Mouse (Mus musculus) embryonic facial prominence, embryonic 10.5 days (tissue): ENCODE data around the gene Nkiras1. TPM values are rescaled to one million over a fixed set of nuclear protein-coding genes. Genes with fewer than 3 reads are reported as not detected.
A peak's percentile ranks its signal among the peaks of the same experiment; 100 is the strongest.
"Not testable (repeated sequence)": the region's sequence is repeated elsewhere in the genome, so short reads cannot be mapped to it uniquely, and the experiment has no call there.

Experiments used
- DNase-seq: peaks from one replicate; pipeline ENCODE4 v3.0.0-alpha.2; 2017; ENCODE audit warnings: low spot score
- H3K27ac ChIP-seq: fragments of 300-500 bp; sonication (generic); replicated peaks from 2 replicates; pipeline ENCODE4 v1.5.1; 2016; ENCODE audit warnings: mild to moderate bottlenecking
- H3K27me3 ChIP-seq: fragments of 300-500 bp; sonication (generic); replicated peaks from 2 replicates; pipeline ENCODE4 v1.6.1; 2016; ENCODE audit warnings: low read depth, mild to moderate bottlenecking; ENCODE audit not compliant: poor library complexity, severe bottlenecking
- H3K36me3 ChIP-seq: fragments of 300-500 bp; sonication (generic); replicated peaks from 2 replicates; pipeline ENCODE4 v1.6.1; 2016; ENCODE audit warnings: mild to moderate bottlenecking, moderate library complexity
- H3K4me1 ChIP-seq: fragments of 300-500 bp; sonication (generic); 2 replicates; pipeline ENCODE4 v1.6.1; 2016
- H3K4me3 ChIP-seq: fragments of 300-500 bp; sonication (generic); 2 replicates; pipeline ENCODE4 v1.5.1; 2016; ENCODE audit warnings: mild to moderate bottlenecking, moderate library complexity
- H3K9me3 ChIP-seq: fragments of 300-500 bp; sonication (generic); 2 replicates; pipeline ENCODE4 v1.6.1; 2016; ENCODE audit warnings: mild to moderate bottlenecking
- WGBS: fragments of 180-500 bp; shearing (Covaris S2); methylation state at CpG from one replicate; pipeline ENCODE4 v1.1.7; 2016; 5-methylcytosine and 5-hydroxymethylcytosine counted together
- polyA plus RNA-seq: library from polyadenylated mRNA; unstranded; fragments of >200 nt; fragmentation: Nextera tagmentation; extraction: Ambion mirVana; gene quantifications from 2 replicates; pipeline ENCODE4 v1.2.1, GENCODE M21; 2016

The Nkiras1 gene
- polyA plus RNA-seq, 1 experiment from 2014 or later, result 11.6 TPM

DNA sequence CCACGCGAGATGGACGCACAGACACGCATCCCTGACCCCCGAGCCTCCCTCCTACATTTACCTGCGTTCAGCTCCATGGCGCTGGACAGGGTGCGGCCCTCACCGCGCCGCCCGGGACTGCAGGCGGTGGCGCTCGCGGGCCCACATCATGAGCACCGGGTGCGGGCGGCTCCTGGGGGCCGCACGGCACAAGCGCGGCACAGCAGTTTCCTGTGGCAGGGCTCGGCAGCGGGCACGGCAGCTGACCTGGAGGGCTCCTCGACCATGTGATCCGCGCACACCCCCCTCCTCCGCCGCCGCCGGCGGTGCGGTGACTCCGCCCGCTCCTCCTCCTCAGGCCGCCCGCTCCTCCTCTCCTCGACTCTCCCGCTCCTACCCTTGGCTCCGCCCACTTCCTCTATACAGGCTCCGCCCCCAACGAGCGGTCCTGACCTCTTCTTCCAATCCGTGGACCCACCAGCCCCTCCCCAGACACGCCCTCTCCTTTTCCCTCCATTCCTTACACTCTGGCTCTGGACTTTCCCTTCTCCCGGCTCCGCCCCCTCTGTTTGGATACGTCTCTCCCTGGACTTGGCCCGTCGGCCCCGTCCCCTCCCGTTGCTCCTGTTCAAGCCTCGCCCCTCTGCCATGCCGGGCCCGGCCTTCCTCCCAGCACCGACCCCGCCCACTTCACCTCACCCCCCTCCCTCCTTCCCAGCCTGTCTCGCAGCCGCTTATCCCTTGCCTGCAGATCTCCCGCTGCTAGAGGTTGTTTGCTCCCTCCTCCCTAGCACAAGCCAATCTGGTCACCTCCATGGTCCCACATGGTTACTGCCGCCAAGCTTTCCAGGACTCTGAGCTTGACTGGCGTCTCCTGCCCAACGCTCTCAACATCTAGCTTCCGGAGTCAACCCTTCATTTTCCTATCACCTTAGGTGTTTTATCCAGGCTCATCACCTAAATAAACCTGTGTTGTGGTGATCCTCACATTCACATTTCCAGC lies 31.9 kb upstream of the Nkiras1 start, which contains the start of gene Nr1d2:
Gene Nr1d2 (minus strand): TSS at position 378 of the 982 bp plus-strand sequence.
- H3K4me1 ChIP-seq, result peaks cover 17% of the 10 kb centered on the region
- H3K27me3 ChIP-seq, result no peaks in the 10 kb centered on the region
- 0 out of 2 replicates have a peak, but pooled peaks cover 6% of the 10 kb centered on the region for H3K9me3 ChIP-seq
- peak within 1 kb of the TSS; percentile 89 for H3K27ac ChIP-seq
- peak; percentile 99 for DNase-seq
- H3K4me3 ChIP-seq, result peak within 1 kb of the TSS; percentile 81
- WGBS, result under 1% methylated on average over 61 of the region's 66 CpGs
- H3K36me3 ChIP-seq, result no peaks in the 10 kb centered on the region

DNA sequence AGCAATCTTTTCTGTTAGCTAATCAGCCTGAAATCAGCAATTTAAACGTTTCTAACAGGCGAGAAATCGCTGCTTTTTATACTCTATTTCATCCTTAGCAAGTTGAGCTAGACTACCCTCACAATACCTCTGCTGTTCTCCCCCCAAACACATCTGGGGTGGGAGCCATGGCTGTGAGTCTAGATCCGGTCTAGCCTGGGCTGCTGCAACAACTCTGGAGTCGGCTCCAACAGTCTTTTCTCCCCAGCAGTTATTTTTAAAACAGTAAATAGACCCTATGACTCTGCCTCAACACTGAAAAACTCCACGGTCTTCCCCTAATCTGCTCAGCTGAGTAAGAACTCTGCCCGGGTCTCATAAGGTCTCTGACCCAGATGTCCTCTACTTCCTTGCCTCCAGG lies 30.8 kb upstream of the Nkiras1 start:
- DNase-seq, result no peak
- H3K36me3 ChIP-seq, result no peaks in the 10 kb centered on the region
- H3K9me3 ChIP-seq, result 0 out of 2 replicates have a peak, but pooled peaks cover 6% of the 10 kb centered on the region
- H3K4me3 ChIP-seq, result no peak overlapping the region
- WGBS, result 55% methylated on average over 7 of the region's 7 CpGs
- peaks cover 11% of the 10 kb centered on the region for H3K4me1 ChIP-seq
- H3K27ac ChIP-seq, result no peak overlapping the region
- no peaks in the 10 kb centered on the region for H3K27me3 ChIP-seq

DNA sequence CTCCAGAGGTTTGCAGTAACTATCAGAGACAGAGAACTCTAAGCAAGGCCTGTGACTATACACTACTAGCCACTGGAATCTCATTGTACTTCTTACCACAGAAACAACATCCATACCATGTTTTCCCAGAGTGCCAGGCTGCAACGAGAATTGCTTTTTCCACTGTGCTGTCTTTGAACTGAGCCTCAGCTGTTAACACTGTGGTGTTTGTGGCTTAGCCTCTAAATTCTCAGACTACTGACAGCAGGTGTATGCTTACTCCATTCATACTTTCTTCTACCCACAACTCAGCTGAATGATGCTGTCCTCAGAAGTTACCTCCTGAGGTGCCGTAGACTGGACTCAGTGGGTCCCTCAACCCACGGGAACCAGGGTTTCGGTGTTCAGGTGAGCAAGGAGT lies 29.1 kb upstream of the Nkiras1 start:
- H3K9me3 ChIP-seq, result 0 out of 2 replicates have a peak, but pooled peaks cover 6% of the 10 kb centered on the region
- H3K36me3 ChIP-seq, result no peaks in the 10 kb centered on the region
- no peaks in the 10 kb centered on the region for H3K27me3 ChIP-seq
- H3K4me1 ChIP-seq, result peaks cover 11% of the 10 kb centered on the region
- WGBS, result 89% methylated on average over 4 of the region's 4 CpGs
- no peak overlapping the region for H3K27ac ChIP-seq
- DNase-seq, result no peak
- no peak overlapping the region for H3K4me3 ChIP-seq

DNA sequence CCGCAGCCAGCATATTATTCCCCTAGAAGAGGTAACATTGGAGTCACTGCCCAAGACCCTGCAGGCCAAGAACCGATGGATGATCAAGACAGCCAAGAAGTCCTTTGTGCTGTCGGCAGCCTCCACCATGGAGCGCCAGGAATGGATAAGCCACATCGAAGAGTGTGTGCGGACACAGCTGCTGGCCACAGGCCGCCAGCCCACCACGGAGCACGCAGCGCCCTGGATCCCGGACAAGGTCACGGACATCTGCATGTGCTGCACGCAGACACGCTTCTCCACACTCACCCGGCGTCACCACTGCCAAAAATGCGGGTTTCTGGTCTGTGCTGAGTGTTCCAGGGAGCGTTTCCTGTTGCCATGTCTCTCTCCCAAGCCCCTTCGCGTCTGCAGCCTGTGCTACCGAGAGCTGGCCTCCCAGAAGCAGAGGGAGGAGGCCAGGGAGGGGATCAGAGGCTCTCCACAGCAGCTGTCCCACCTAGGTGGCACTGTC lies 28.3 kb upstream of the Nkiras1 start:
- no peak overlapping the region for H3K27ac ChIP-seq
- 0 out of 2 replicates have a peak, but pooled peaks cover 6% of the 10 kb centered on the region for H3K9me3 ChIP-seq
- WGBS, result 89% methylated on average over 21 of the region's 21 CpGs
- no peaks in the 10 kb centered on the region for H3K36me3 ChIP-seq
- H3K27me3 ChIP-seq, result no peaks in the 10 kb centered on the region
- H3K4me1 ChIP-seq, result peaks cover 5% of the 10 kb centered on the region; the same call in 1 of the 2 replicates
- H3K4me3 ChIP-seq, result no peak overlapping the region
- DNase-seq, result no peak

DNA sequence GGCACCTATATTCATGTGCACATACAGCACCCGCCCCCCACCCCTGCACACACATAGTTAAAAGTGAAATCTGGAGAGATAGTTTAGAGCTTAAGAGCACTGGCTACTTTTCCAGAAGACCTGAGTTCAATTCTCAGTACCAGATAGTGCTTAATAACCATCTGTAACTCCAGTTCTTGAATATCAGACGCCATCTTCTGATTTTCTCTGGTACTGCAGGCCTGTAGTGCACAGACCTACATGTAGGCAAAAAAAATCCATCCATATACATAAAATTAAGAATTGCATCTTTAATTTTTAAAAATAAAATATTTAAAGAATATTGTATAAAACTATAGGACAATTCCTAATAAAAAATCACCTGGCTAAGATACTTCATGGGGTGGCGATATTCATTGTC lies 9.7 kb upstream of the Nkiras1 start:
- Histone ChIP-seq H3K4me3 (no peak overlapping the region), H3K9me3 (no peaks in the 10 kb centered on the region; the same call in 1 of the 2 replicates), H3K4me1 (no peaks in the 10 kb centered on the region), H3K27ac (no peak overlapping the region), H3K36me3 (peaks cover 36% of the 10 kb centered on the region), H3K27me3 (no peaks in the 10 kb centered on the region)
- 86% methylated on average over 3 of the region's 3 CpGs for WGBS
- no peak for DNase-seq

DNA sequence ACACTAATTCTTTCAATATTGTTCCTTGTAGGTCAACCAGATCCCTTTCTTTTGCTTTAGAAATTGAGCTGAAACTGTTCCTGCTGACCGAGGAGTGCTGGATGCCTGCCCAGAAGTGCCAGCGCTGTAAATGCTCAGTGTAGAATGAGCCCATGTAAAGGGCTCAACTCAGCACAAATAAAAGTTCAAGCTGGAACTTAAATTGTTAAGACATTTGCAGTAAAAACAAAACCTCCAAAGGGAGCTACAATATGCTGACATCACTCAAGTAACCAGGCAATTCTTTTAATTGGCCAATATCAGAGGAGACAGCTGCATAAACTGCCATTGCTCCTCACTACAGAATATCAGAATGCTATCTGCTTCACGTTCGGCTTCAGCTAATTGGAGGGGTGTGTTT lies 7.5 kb upstream of the Nkiras1 start:
- WGBS, result 65% methylated on average over 4 of the region's 4 CpGs
- H3K4me3 ChIP-seq, result no peak overlapping the region
- no peaks in the 10 kb centered on the region for H3K27me3 ChIP-seq
- peaks cover 58% of the 10 kb centered on the region for H3K36me3 ChIP-seq
- no peaks in the 10 kb centered on the region for H3K4me1 ChIP-seq
- no peaks in the 10 kb centered on the region; the same call in 1 of the 2 replicates for H3K9me3 ChIP-seq
- H3K27ac ChIP-seq, result no peak overlapping the region
- no peak for DNase-seq

DNA sequence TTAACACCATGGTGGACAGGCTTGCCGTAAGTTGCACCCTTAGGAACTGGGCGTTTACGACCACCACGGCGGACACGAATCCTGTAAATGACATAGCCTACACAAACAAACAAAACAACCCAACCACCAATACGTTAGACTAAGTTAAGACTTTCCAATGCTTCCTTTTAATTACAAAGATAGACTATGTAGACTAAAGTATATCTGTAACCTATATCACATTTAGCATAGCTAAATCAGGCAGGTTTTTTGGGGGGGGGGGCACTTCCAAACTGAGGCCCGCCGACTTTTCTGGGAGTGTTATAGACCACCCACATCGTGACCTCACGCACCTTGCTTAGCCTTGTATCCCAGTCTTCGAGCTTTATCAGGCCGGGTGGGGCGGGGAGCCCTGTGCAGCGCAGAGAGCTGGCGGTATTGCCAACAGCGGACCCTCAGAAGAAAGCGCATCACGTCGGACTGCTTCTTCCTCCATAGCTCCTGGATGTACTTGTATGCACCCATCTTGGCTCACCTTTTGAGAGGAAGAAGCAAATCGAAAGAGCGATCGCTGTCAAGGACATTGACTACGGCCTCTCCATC lies 898 bp upstream of the Nkiras1 start:
- Histone ChIP-seq H3K36me3 (peaks cover 42% of the 10 kb centered on the region), H3K4me3 (peak overlapping the region; percentile 96), H3K27ac (peak overlapping the region; percentile 98), H3K4me1 (peaks cover 10% of the 10 kb centered on the region)
- WGBS, result under 1% methylated on average over 24 of the region's 24 CpGs
- H3K9me3 ChIP-seq, H3K27me3 ChIP-seq: not testable (repeated sequence)
- DNase-seq, result peak; percentile 38

DNA sequence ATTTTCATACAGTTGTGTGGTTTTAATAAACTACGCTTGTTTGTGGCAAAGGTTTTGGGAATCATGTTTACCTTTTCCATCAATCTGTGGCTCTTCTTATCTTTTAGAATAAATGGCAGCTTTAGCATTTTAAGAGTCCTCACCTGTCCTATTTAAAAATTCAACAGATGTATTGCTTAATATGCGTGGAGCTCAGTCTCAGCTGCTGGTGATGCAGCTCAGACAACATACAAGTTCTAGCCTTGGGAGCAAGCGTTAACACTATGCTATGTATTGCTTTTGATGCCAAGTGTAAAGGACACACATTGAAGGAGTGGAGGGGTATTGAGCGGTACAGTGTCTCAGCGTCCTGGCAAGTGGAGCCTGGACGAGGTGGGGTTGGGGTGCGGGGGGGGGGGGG lies 730 bp downstream of the Nkiras1 start:
- WGBS, result 13% methylated on average over 7 of the region's 7 CpGs
- H3K4me1 ChIP-seq, result peaks cover 10% of the 10 kb centered on the region
- DNase-seq, result no peak
- no peak overlapping the region for H3K27ac ChIP-seq
- H3K4me3 ChIP-seq, result peak overlapping the region; percentile 96
- H3K36me3 ChIP-seq, result peaks cover 34% of the 10 kb centered on the region
- H3K9me3 ChIP-seq, result no peaks in the 10 kb centered on the region
- no peaks in the 10 kb centered on the region for H3K27me3 ChIP-seq

DNA sequence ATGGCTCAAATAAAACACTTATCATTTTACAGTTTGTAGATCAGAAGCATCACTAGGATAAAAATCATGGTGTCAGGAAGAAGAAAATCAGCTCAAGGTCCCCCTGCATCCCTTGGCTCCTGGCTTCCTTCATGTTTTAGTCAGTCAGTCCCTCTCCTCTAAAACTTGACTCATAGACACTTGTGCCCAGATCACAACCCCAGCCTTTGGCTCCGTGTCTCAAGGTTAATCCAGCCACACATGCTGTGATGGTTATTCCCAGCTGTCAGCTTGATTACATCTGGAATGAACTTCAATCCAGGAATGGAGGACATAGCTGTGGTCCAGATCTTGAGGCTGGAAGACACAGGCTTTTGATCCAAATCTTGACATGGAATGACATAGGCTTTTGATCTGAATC lies 3.6 kb downstream of the Nkiras1 start:
- Histone ChIP-seq H3K27ac (no peak overlapping the region), H3K4me3 (no peak overlapping the region), H3K4me1 (peaks cover 7% of the 10 kb centered on the region), H3K9me3 (no peaks in the 10 kb centered on the region), H3K36me3 (peaks cover 31% of the 10 kb centered on the region), H3K27me3 (no peaks in the 10 kb centered on the region)
- 78% methylated on average over 1 of the region's 1 CpGs for WGBS
- DNase-seq, result no peak

DNA sequence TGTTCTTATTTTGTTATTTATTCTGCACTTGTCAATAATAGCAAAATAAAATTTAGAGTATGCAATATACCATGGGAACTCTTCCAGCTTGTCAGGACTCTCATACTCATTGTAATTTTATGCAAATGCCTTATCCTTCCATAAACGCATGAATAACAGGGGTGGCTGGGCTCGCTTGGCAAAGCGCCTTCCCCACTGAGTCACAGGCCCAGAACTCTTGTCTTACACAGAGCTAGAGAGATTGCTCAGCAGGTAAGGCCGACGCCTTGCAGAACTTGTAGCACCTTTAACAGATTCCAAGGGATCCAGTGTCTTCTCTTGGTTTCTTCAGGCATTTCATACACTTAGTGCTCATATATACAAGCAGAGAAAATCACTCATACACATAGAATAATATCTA lies 9.4 kb downstream of the Nkiras1 start:
- peaks cover 74% of the 10 kb centered on the region for H3K36me3 ChIP-seq
- no peak for DNase-seq
- H3K4me3 ChIP-seq, result no peak overlapping the region

DNA sequence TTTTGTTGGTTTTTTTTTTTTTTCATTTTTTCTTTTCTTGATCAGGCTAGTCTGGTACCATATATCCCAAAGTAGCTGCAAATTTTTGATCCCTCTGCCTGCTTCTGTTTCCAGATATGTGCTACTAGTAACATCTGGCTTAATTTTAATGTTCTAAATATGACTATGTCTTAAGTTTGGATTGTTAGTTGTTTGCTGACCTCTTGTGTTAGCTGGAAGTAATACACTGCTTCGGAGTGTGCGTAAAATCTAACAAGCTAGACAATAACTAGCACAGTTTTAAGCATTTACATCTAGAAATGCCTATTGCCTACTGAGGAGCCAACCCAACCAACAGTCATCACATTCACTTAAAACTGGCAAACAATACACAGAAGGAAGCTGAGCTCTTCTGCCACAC lies 13.6 kb downstream of the Nkiras1 start:
- Histone ChIP-seq H3K27me3 (no peaks in the 10 kb centered on the region), H3K27ac (no peak overlapping the region), H3K4me1 (0 out of 2 replicates have a peak, but pooled peaks cover 3% of the 10 kb centered on the region), H3K36me3 (peaks cover 53% of the 10 kb centered on the region), H3K4me3 (no peak overlapping the region), H3K9me3 (no peaks in the 10 kb centered on the region)
- DNase-seq, result no peak
- 92% methylated on average over 2 of the region's 2 CpGs for WGBS

More for the DNA sequence above, 9.4 kb downstream of the Nkiras1 start:
- no peak overlapping the region for H3K27ac ChIP-seq
- no peaks in the 10 kb centered on the region for H3K4me1 ChIP-seq
- H3K9me3 ChIP-seq, result no peaks in the 10 kb centered on the region
- H3K27me3 ChIP-seq, result no peaks in the 10 kb centered on the region
- 93% methylated on average over 5 of the region's 5 CpGs for WGBS

DNA sequence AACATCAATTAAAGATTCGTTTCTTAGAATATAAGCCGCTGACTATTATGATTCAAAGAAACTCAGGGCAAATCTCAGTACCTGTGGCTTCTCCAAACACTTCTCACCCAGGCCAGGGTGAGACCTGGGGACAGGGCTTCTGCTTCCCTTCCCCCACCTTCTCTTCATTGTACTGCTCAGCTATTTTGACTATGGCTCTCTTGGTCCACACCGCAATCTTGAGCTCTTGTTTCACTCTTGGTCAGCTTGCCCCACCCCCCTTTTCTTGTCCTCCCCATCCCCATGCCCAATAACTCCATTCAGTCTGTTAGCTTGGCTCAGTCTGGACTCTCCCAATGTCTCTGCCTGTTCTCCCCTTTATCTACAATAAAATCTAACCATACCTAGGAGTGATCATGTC lies 14.5 kb downstream of the Nkiras1 start:
- Histone ChIP-seq H3K27me3 (no peaks in the 10 kb centered on the region), H3K36me3 (peaks cover 44% of the 10 kb centered on the region), H3K27ac (no peak overlapping the region), H3K9me3 (no peaks in the 10 kb centered on the region), H3K4me1 (0 out of 2 replicates have a peak, but pooled peaks cover 3% of the 10 kb centered on the region), H3K4me3 (no peak overlapping the region)
- no peak for DNase-seq
- WGBS, result 87% methylated on average over 3 of the region's 3 CpGs
